Mouse (Mus musculus): ENCODE measurements around the gene Prdm2.

- TF ChIP-seq CTCF (IDR thresholded peaks at IDR 0.05; ENCODE audit: borderline replicate concordance, control insufficient read depth, extremely low read depth, insufficient read depth, low read length, poor library complexity), result no peak
- no peak for TF ChIP-seq POLR2A (IDR thresholded peaks at IDR 0.05; ENCODE audit: control insufficient read depth, extremely low read depth, insufficient read depth, low read length, poor library complexity)
Measured at GRCm38 (mm10) chr4:143120008-143120407, 92.8 kb downstream of the Prdm2 start.
